Mouse (Mus musculus) lung, adult 2 months (tissue): Measurements from ENCODE around the gene Tnfrsf14. TPM values are rescaled to one million over a fixed set of nuclear protein-coding genes. Genes with fewer than 3 reads are reported as not detected.

Experiments used
- DNase-seq: peaks from one replicate; pipeline ENCODE4 v3.0.0; 2022
- H3K4me1 ChIP-seq: fragments of 200-500 bp; 2 replicates; pipeline ENCODE4 v1.6.1; 2011; ENCODE audit warnings: low read length; ENCODE audit not compliant: control insufficient read depth, insufficient read depth
- H3K4me3 ChIP-seq: fragments of 200-500 bp; replicated peaks from 2 replicates; pipeline ENCODE3; 2011; ENCODE audit warnings: low read depth, mild to moderate bottlenecking, control low read depth, low read length; ENCODE audit errors: extremely low read depth
- CTCF ChIP-seq: fragments of 200-500 bp; IDR thresholded peaks from 2 replicates; pipeline ENCODE4 v1.5.1; 2011; ENCODE audit warnings: mild to moderate bottlenecking, low read length, control low read depth; ENCODE audit not compliant: insufficient read depth
- POLR2A ChIP-seq: fragments of 200-500 bp; IDR thresholded peaks from 2 replicates; pipeline ENCODE4 v1.6.1; 2011; ENCODE audit warnings: low read depth, mild to moderate bottlenecking, control low read depth, low read length, borderline replicate concordance; ENCODE audit errors: extremely low read depth
- WGBS: fragments of 180-500 bp; shearing (Covaris S2); methylation state at CpG from one replicate; pipeline ENCODE4 v1.1.7; 2018; 5-methylcytosine and 5-hydroxymethylcytosine counted together
- polyA plus RNA-seq: library from polyadenylated mRNA; depleted of rRNA; stranded (reverse); fragments of >200 nt; gene quantifications from 2 replicates; pipeline ENCODE4 v1.2.3, GENCODE M21; 2012

Tnfrsf14 gene
- polyA plus RNA-seq, 1 experiment: 56.8 TPM

- Histone ChIP-seq H3K4me1 (peaks cover 6% of the 10 kb centered on the region), H3K4me3 (no peak overlapping the region)
- 59% methylated on average over 4 of the region's 4 CpGs for WGBS
- no peak for DNase-seq
- TF ChIP-seq POLR2A (no peak), CTCF (peak; percentile 59)
These were observed 3.0 kb downstream of the Tnfrsf14 start for GRCm38 (mm10) chr4:154925413-154925812.

- DNase-seq: no peak
- 82% methylated on average over 5 of the region's 5 CpGs for WGBS
- Histone ChIP-seq H3K4me1 (no peaks in the 10 kb centered on the region), H3K4me3 (no peak overlapping the region)
- no peak for TF ChIP-seq POLR2A
- TF ChIP-seq CTCF: no peak
These were observed 5.4 kb downstream of the Tnfrsf14 start for GRCm38 (mm10) chr4:154922931-154923330.

- TF ChIP-seq CTCF (no peak), POLR2A (no peak)
- DNase-seq: no peak
- H3K4me3 ChIP-seq: no peak overlapping the region
- WGBS: 72% methylated on average over 4 of the region's 4 CpGs
- H3K4me1 ChIP-seq: no peaks in the 10 kb centered on the region
These were observed 6.1 kb downstream of the Tnfrsf14 start for GRCm38 (mm10) chr4:154922291-154922690.

GRCm38 (mm10) chr4:154916662-154917061, 11.7 kb downstream of the Tnfrsf14 start:
- WGBS: 82% methylated on average over 4 of the region's 4 CpGs
- TF ChIP-seq POLR2A (no peak), CTCF (no peak)
- no peak overlapping the region for H3K4me3 ChIP-seq
- no peak for DNase-seq
- H3K4me1 ChIP-seq: no peaks in the 10 kb centered on the region

GRCm38 (mm10) chr4:154915286-154915685, 13.1 kb downstream of the Tnfrsf14 start:
- DNase-seq: no peak
- 43% methylated on average over 10 of the region's 10 CpGs for WGBS
- no peak for TF ChIP-seq CTCF
- TF ChIP-seq POLR2A: no peak
- Histone ChIP-seq H3K4me3 (no peak overlapping the region), H3K4me1 (no peaks in the 10 kb centered on the region)

DNA sequence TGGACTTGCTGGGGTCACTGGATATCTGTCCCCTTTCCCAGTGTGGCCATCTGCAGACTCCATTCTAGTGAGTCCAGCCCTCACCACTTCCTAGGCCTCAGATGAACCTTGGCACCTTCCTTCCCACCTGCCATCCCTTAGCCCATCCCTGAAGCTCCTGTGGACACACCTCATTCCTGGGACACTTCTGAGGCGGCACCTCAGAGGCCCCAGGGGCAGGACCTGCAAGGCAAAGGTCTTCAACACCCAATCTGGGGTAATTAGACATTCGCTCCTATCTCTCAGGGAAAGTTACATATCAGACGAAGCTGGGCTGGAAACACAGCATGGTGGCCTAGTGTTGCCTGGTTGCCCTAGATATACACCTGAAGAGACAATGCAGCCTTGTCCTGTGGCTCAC, 13.7 kb downstream of the Tnfrsf14 start:
- TF ChIP-seq POLR2A (no peak), CTCF (no peak)
- Histone ChIP-seq H3K4me1 (no peaks in the 10 kb centered on the region), H3K4me3 (no peak overlapping the region)
- 82% methylated on average over 3 of the region's 3 CpGs for WGBS
- DNase-seq: no peak

GRCm38 (mm10) chr4:154914252-154914651, 14.1 kb downstream of the Tnfrsf14 start:
- no peak for DNase-seq
- no peak overlapping the region for H3K4me3 ChIP-seq
- H3K4me1 ChIP-seq: no peaks in the 10 kb centered on the region
- no peak for TF ChIP-seq CTCF
- no peak for TF ChIP-seq POLR2A
- WGBS: 93% methylated on average over 4 of the region's 4 CpGs

DNA sequence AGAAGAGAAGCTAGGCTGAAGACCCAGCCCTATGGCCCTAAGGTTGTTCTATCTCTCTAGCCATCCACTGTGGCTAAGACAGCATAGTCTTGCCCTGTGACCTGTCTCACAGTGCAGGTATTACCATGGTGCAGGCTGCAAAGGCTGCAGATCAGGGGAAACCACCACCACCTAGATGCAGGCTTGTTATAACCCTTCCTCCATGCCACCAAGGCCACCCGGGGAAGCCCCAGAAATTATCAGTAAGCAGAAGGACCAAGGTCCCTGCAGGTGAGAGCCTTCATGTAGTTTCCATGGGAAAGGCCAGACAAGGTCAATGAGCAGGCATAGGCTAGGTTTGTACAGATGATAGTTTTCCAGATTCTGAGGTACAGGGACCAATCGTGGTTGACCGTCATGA, 14.5 kb downstream of the Tnfrsf14 start:
- 86% methylated on average over 3 of the region's 3 CpGs for WGBS
- DNase-seq: no peak
- no peak overlapping the region for H3K4me3 ChIP-seq
- H3K4me1 ChIP-seq: no peaks in the 10 kb centered on the region
- no peak for TF ChIP-seq POLR2A
- TF ChIP-seq CTCF: no peak

DNA sequence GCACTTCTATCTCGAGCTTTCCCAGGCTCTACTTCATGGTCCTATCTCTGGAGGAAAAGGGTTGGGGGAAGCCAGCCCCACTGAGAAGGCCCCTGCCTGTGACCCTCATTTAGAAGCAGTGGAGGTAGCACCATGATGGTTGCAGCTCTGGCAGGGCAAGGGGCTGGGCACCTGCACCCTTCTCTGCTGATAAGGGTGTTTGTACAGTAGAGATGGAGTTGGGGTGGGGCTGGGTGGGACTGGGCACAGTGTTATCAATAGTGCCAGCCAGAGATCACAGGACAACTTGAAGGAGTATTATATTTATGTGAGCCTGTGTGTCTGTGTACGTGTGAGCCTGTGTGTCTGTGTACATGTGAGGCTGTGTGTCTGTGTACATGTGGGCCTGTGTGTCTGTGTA, 16.7 kb downstream of the Tnfrsf14 start:
- H3K4me1 ChIP-seq: no peaks in the 10 kb centered on the region
- 48% methylated on average over 2 of the region's 2 CpGs for WGBS
- DNase-seq: no peak
- H3K4me3 ChIP-seq: no peak overlapping the region
- TF ChIP-seq POLR2A (no peak), CTCF (no peak)

GRCm38 (mm10) chr4:154910606-154911522, 17.5 kb downstream of the Tnfrsf14 start:
- no peak for TF ChIP-seq CTCF
- TF ChIP-seq POLR2A: no peak
- no peak for DNase-seq
- no peaks in the 10 kb centered on the region for H3K4me1 ChIP-seq
- no peak overlapping the region for H3K4me3 ChIP-seq
- WGBS: 27% methylated on average over 15 of the region's 15 CpGs
